Mouse (Mus musculus) spleen, adult 18-20 months (tissue): Measurements from ENCODE around the gene Zdhhc14.

ENCODE experiments used
- DNase-seq, 2 experiments: peaks; one replicate each; pipeline ENCODE4 v3.0.0; 2022; ENCODE audit warnings: mixed read lengths in 2 of 2

The Zdhhc14 gene

DNA sequence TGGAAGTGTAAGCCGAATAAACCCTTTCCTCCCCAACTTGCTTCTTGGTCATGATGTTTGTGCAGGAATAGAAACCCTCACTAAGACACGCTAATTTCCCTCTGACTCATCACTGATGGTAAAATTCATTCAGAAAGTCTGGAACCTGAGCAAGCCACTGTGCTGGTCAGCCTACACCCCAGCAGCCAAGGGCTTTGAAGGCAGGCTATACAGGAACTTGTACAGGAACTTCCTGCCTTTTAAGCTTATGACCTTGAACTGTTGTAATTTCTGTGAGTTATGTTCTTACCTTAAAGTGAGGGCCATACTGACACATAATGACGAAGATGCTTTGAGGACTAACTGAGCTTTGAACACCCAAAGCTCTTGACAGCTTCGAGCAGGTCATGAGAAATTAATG is 67.9 kb downstream of the Zdhhc14 start:
- no peak for DNase-seq

DNA sequence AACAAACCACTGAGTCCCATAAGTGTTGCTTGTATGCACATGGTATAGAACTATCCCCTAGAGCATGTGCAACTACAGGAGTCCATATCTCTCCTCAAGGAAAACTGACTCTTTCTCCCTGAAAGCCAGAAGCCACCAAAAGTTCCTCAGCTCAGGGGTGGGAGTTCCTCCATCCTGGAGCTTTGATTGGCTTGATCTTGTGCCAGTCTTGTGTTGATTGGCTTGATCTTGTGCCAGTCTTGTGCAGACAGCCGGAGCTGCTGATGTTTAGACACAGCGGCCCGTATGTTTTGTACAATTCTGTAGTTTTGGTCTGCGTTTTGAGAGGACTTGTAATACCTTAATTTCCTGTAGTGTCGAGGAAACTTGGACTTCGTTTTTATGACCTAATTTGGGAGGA is 70.8 kb downstream of the Zdhhc14 start:
- DNase-seq = no peak

DNA sequence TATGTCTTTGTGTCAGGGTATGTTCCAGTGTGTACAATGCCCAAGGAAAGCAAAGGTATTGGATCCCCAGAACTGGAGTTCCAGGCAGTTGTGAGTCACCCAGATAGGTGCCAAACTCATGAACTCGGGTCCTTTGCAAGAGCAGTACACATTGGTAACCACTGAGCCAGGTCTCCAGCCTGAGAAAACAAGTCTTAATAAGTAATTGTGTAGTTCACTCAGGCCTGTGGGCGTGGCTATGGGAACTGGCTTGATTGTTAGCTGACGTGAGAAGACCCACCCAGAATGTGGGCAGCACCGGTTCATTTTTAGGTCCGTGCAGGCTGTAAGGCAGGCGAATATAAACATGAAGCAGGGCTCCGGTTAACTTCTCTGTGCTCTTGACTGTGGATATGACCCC is 73.6 kb downstream of the Zdhhc14 start:
- DNase-seq = no peak

- no peak for DNase-seq
Observed at GRCm38 (mm10) chr17:5567943-5568342, 75.6 kb downstream of the Zdhhc14 start.

DNA sequence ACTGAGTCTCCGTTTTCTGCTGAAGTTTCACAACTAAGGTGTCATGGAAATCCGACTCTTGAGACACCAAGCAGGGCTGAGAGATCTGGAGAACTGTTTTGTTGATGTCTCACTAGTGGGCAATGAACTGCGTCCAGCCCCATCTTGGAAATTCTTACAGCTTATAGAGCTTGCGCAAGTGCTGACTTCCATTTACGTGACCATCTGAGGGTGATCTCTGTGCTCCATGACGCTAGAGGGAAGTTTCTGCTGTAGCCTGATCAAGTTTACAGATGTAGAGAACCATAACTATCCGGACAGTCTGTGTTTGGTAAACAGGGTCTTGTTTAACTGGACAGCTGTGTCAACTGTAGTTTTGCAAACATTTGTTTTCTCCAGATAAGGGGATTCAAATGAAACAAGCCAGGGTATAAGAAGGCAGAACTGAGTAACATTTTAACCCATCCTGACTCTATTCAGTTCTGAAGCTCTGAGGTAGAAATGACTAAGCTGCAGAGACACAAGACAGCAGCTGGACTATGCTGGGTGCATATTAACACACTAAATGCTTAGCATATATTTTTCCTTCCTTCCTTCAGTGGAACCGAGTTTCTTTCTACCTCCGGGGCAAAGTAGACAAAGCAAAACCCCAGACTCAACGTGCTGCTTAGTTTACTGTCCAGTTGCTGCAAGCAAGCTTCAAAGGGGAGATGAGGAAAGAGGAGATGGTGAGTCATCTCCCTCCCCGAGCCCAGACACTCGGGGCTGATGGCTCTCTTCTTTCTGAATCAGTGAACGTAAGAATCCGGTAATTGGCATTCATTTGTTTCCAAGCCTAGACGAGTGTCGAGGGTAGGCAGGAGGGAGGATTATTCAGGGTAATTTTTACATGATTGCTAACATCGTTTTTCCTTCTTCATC is 77.0 kb downstream of the Zdhhc14 start:
- no peak for DNase-seq

- no peak for DNase-seq
Observed at GRCm38 (mm10) chr17:5572096-5572730, 79.9 kb downstream of the Zdhhc14 start.

GRCm38 (mm10) chr17:5572745-5573420 is 80.5 kb downstream of the Zdhhc14 start:
- no peak for DNase-seq

DNA sequence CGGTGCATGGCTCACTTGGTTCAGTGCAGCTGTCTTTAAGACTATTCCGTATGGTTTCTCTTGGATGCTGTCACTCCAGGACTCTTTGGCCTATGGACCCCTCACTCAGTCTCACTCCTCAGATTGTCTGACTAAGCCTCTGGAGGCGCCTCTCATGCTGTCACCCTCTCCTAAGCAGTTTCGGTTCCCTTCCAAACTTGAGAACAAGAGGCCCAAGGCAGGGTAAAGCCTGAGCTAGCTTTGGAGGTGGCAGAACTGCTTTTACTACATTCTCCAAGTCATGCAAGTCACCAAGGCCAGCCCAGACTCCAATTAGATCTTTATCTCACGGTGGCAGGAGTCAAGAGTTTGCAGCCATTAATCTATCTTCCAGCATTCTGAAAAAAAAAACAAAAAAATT is 82.3 kb downstream of the Zdhhc14 start:
- peak in 1 of 2 experiments; percentile 11 for DNase-seq

- DNase-seq = no peak
Observed at GRCm38 (mm10) chr17:5575518-5575917, 83.2 kb downstream of the Zdhhc14 start.

DNA sequence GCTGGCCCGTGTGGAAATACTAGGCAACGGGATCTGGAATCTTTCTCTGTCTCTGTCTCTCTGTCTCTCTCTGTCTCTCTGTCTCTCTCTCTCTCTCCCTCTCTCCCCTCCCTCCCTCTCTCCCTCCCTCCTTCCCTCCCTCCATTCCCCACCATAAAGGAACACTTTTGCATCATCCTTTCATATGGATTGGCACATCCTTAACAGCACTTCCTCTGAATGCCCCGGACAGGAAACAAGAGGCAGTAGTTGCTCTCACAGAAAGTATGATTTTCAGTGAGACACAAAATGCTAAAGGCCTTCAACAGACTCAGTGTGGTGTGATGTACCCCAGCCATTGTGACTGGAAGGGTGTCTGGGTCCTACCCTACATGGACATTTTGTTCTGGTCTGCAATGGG is 89.9 kb downstream of the Zdhhc14 start:
- DNase-seq = no peak

- DNase-seq = no peak
Observed at GRCm38 (mm10) chr17:5582937-5583336, 90.6 kb downstream of the Zdhhc14 start.

GRCm38 (mm10) chr17:5583472-5584145 is 91.3 kb downstream of the Zdhhc14 start:
- DNase-seq = no peak

DNA sequence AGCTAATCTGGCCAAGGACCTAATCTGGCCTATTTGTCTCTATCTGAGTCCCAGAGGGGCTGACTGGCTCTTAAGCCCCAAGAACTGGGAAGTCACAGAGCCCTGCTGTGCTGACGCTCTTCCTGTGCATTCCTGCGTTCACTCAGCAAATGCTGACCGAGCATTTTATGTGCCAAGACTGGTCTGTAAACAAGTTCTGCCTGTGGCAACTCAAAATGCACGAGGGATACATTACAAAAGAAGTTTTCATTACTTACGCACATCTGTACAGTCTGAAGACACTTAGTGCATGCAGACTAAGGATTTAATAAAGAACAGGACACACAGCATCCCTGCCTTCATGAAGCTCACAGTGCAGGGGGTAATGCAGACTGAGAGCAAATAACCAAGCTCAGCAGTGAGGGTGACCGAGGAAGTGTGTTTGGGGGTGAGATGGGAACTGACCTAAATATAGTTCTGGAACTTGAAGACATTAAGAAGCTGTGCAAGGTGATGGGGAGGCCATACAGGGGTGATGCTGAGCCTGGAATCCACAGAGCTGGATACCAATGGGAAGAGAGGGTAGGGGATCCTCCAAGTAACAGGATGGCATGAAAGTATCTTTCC is 99.3 kb downstream of the Zdhhc14 start:
- no peak for DNase-seq

GRCm38 (mm10) chr17:5593071-5593470 is 100.7 kb downstream of the Zdhhc14 start:
- no peak for DNase-seq

- no peak for DNase-seq
Observed at GRCm38 (mm10) chr17:5595068-5595467, 102.7 kb downstream of the Zdhhc14 start.

GRCm38 (mm10) chr17:5596490-5596889 is 104.1 kb downstream of the Zdhhc14 start:
- DNase-seq = no peak

DNA sequence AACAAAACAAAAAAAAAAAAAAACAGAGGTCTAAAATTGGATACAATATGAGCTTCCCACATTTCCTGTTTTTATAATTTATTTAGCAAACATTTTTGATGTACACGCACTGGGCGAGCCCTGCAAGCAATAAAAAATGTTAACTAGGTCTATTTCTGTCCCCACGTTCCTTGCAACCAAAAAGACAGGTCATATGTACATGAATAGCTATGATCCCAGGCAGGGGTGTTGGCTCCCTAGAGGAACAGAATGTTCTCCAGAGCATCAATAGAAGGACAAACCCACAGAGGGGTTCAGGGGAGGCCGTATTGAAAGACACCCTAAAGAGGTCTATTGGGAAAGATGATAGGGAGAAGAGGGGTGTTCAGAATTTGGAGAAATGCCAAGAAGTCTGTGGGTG is 106.6 kb downstream of the Zdhhc14 start:
- DNase-seq = no peak

GRCm38 (mm10) chr17:5600505-5601027 is 108.2 kb downstream of the Zdhhc14 start:
- no peak for DNase-seq

- DNase-seq = peak; percentile 13 to 50
Observed at GRCm38 (mm10) chr17:5601953-5602352, 109.6 kb downstream of the Zdhhc14 start.

DNA sequence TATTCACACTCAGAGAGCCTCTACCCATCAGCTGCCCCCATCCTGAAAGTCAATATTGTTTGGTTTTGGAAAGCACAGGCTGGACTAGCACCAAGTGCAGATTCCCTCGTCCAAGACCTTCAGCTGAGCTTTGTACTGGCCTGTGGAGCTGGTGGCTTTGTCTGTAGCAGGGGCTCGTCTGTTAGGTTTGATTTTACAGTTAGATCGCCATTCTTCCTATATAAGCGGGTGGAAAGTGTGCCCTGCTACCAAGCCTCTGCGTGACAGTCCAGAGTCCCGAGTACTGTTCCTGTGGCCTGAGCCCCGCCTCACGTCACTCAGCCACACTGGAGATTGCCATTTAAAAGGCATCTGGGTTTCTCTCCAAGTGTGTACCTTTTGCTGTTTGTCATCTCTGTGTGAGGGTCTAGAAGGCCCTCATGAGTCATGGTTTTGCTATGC is 113.8 kb downstream of the Zdhhc14 start:
- DNase-seq = no peak

GRCm38 (mm10) chr17:5607352-5607751 is 115.0 kb downstream of the Zdhhc14 start:
- no peak for DNase-seq

GRCm38 (mm10) chr17:5609875-5610552 is 117.7 kb downstream of the Zdhhc14 start:
- no peak for DNase-seq
